Mouse (Mus musculus) right cerebral cortex, adult 2 months (tissue): Measurements from ENCODE around the gene Eps8l2.

ENCODE experiments used
- DNase-seq, 2 experiments: peaks; one replicate each; pipeline ENCODE4 v3.0.0; 2021 to 2022; ENCODE audit warnings: low spot score in 2 of 2

The Eps8l2 gene

DNA sequence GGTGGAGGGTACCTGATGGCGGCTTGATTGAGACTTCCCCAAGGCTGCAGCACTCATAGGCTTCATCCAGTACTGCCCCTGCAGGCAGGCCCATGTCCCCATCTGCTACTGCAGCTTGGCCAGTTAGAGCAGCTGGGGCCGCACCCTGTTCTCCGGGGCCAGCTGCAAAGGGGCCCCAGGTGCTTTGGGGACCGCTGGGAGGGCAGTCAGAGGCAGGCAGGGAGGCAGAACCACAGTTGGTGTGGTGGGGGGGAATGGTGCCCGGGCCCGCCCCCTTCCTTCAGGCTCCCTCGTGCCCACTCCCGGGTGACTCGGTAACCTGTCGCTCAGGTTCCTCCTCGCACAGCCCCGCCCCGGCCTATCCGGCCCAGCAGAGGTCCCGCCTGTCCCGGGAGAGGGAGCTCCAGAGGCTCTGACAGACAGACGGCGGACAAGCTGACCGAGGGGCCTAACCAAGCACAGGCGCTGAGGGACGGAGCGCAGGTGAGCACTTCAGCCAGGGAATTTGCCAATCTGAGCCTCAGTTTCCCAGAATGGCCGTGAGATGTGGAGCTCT, at the start of gene Eps8l2:
TSS of gene Eps8l2 (plus strand) at position 305 of the 556 bp plus-strand sequence.
- no peak for DNase-seq

DNA sequence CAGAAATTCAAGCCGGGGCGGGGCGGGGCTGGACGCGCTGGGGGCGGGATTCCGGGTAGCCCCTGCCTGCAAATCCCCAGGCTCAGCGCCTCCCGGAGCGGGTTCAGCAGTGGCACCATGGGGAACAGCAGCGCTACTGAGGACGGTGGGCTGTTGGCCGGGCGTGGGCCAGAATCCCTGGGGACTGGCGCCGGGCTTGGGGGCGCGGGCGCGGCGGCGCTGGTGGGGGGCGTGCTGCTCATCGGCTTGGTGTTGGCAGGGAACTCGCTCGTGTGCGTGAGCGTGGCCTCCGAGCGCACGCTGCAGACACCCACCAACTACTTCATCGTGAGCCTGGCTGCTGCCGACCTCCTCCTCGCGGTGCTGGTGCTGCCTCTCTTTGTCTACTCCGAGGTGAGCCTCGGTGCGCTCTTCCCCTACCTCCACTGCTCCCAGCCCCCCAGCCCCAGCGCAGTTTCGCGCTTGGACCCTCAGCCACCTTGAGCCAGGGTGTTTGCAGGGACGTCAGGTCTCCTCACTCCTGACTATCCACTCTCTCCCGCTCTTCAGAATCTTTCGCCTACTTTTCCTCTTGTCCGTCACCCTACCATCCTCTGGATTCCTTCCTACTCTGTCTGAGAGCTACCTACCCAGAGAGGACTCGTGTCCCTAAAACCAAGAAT, 46.6 kb upstream of the Eps8l2 start, which contains the start of gene Drd4:
TSS of gene Drd4 (plus strand) at position 86 of the 662 bp plus-strand sequence.
- DNase-seq = peak; percentile 32 to 34

DNA sequence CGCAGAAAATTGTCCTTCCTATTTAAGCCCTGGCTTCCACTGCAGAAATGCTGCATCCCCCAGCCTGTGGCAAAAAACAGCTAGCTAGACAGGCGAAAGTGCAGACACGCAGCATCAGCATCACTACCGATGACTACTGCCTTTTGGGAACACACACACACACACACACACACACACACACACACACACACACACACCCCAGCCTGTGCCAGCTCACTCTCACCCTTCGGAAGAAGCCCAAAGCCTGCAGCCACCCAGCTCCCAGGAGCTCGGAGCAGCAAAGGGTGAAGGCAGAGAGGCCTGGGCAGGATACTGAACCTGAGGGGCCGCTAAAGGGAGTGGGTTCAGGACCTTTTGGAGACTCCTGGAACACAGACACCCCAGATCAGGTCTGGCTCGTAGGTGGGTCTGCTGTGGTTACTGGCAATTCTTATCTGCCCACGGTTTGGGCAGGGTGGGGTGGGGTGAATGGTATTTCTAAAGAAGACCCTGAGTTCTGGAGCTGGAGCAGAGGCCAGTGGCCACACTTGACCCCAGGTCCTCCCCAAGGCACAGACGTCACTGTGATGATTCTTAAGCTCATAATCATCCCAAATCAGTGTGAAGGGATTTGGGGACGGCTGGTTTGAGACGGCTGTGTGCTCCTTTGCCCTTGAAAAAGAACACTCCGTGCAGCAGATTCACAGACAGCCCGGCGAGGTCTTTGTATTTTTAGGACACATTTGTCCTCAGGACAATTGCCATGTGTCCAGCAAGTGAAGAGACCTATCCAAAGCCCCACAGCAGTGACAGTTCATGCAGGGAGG, 45.9 kb upstream of the Eps8l2 start:
- DNase-seq = peak in 1 of 2 experiments; percentile 22

DNA sequence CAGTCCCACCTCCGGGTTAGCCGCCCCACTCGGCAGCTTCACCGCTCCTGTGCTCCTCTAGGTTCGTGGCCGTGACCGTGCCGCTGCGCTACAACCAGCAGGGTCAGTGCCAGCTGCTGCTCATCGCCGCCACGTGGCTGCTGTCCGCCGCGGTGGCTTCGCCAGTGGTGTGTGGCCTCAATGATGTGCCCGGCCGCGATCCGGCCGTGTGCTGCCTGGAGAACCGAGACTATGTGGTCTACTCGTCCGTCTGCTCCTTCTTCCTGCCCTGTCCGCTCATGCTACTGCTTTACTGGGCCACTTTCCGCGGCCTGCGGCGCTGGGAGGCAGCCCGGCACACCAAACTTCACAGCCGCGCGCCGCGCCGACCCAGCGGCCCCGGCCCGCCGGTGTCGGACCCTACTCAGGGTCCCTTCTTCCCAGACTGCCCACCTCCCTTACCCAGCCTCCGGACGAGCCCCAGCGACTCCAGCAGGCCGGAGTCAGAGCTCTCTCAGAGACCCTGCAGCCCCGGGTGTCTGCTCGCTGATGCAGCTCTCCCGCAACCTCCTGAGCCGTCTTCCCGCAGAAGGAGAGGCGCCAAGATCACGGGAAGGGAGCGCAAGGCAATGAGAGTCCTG, 44.7 kb upstream of the Eps8l2 start:
- peak in 1 of 2 experiments; percentile 19 for DNase-seq

DNA sequence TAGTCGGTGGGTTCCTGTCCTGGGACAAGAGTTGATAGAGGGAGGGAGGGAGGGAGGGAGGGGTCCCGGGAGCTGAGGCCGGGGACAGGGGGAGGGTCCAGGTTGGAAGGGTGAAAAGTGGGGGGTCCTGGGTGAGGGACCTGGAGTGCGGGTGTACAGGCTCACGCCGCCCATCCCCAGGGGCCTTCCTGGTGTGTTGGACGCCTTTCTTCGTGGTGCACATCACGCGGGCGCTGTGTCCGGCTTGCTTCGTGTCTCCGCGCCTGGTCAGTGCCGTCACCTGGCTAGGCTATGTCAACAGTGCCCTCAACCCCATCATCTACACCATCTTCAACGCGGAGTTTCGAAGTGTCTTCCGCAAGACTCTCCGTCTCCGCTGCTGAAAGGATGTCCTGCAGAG, 44.2 kb upstream of the Eps8l2 start:
- DNase-seq = no peak

DNA sequence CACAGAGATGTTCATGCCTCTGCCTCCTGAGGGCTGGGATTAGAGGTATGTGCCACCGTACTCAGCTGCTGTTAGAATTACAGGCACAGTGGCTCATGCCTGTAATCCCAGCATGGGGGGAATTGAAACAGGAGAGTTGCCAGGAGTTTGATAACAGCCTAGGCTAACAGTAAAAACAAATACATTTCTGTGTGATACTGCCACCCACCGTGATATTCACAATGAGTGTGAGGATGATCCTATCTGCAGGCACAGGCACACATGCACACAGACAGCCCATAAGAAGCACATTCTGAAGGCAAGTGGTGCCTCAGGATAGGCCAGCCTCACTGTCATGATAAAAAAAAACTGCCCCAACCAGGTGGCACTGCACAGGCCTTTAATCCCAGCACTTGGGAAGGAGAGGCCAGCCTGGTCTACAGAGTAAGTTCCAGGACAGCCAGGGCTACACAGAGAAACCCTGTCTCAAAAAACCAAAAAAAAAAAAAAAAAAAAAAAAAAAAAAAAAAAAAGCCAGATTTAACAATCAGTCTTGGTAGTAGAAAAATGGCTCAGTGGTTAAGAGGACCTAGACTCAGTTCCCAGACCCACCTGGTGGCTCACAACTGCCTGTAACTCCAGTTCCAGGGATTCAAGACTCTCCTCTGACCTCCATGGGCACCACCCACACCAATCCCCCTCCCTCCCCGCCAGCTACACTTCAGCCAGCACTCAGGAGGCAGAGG, 40.6 kb upstream of the Eps8l2 start:
- DNase-seq = no peak

DNA sequence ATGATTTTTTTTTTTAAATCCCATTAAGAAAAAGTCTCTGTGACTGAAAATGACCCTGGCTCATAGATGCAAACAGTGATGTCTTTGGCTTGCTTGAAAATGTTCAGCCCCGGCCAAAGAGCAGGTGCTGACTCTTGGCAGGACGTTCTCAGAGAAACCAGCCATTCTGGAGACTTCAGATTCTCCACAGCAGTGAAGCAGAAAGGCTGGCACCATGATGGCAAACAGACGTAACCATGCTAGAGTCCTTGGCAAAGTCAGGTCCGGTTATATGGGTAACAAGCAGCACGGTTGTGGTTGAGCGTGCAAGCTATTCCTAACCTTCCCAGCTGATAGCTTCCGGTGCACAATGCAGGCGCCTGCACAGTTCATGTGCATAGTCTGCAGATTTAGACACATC, 39.5 kb upstream of the Eps8l2 start:
- no peak for DNase-seq

DNA sequence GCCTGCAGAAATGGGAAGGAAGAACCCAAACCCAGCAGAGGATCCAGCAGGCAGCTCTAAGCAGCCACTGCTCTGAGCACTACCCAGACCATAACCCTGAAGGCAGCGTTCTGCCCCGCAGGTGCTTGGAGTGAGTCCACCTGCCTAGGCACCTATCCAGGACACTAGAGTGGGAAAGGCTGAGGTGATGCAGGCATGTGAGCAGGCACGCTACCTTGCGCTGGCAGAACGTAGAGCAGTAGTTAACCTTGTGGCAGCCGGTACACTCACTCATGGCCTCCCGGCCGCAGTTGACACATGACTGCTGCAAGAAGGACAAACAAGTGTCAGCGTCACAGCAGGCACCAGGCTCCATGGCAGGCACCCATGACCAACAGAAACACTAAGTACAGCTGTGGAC, 37.3 kb upstream of the Eps8l2 start:
- no peak for DNase-seq

DNA sequence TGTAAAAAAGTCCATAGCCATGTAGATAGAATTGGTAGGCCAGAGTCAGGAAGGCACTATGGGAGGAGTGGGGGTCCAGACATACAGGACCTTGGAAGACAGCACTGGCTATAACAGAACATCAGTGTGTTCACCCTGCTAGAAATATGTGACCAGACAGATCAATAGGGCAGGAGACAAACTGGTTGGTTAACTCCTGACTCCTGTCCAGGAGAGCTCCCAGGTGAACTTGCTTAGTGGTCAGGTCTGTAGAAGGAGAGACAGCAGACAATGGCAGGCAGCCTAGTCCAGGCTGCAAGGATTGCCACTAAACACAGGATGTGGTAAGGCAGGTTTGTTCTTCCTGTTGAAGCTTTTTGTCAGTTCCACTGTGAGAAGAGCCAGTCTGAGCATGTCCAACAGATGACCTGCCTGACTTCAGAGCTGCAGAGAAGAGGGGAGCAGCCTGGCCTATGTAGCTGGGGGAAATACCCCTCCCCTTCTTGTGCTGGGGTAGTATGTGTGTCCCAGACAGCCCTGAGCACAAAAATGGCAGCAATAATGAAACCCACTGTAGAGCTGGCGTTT, 35.9 kb upstream of the Eps8l2 start:
- DNase-seq = no peak

DNA sequence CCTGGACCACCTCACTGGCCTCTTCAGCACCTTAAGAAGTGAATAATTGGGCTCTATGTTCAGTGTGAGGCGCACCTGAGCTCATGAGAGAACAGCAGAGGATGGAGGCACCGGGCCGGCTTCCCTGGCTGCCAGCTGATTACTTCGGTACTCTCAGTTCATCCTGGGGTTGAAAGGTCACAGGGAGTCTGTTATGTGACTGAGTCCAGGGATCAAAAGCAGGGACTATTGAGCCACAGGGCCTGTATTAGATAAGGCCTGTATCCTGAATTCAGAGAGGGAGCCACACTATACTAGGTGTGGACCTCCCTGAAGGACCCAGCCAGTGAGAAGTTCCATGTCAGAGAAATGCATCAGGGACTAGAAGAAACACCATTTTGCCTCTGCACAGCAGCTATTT, 34.1 kb upstream of the Eps8l2 start:
- no peak for DNase-seq

DNA sequence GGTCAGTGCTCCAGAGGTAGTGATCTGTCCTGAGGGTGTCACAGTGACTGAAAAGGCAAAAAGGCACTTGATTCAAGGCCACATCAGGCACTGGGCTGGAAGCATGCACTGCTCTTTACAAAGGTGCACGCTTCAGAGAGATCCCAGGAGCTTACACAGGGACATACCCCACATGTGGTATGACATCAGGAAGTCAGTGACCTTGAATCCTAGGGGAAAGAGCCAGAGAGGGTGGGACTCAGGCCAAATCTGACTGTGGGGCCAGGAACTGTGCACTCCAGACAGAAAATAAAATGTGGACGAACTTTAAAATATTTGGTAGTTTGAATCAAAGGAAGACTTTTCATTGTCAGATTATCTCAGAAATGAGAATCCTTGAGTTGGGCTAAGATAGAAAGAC, 24.3 kb upstream of the Eps8l2 start:
- no peak for DNase-seq

DNA sequence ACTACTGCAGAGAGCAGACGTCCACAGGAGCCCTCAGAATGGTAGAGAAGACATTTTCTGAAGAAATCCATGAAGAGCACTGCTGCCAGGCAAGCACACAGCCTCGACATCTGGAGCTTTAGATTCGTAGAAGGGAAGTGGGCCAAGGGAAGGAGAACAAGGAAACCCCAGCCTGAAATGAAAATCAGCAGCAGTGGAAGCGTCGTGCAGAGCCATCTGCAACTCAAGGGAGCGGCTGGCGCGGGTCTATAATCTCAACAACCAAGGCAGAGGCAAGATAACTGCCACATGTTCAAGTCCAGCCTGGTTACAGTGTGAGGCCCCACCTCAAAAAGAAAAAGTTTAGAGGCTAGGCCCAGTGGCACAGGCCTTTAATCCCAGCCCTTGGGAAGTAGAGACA, 23.6 kb upstream of the Eps8l2 start:
- DNase-seq = no peak

DNA sequence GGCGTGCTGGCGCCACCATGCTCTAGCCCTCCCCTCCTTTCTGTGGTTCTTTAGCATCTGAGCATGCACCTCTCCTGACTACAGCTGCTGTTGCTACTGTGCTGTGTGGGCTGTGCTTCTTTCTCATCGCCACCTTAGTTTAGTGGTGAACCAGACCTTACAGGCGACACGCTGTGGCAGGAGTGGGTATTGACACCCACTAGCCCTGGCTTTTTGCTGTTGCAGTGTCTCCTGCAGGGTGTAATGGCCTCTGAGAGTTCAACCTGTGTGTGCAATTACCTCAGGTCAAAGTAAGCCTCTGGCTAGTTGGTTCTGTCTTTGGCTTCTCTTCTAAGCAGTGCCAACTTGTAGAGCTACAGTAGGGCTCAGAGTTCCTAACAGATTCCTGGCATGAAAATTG, 22.7 kb upstream of the Eps8l2 start:
- DNase-seq = peak; percentile 62 to 64

DNA sequence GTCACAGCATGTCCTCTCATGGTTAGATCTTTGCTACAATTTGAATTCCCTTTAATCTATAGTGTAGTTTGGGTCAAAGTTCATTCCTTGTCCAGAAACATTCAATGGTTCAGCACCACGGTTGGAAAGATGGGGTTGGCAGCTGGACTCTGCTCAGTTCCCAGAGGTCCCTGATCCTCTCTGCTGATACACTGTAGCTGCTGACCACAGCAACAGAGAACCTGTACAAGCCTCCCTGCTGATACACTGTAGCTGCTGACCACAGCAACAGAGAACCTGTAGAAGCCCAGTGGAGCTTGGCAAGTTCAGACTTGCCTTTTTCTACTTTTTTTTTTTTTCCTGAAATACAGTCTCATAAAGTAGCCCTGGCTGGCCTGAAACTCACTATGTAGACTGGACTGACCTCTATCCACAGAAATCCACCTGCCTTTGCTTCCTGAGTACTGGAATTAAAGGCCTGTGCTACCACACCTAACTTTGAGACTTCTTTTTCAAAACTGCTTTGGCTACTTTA, 21.0 kb upstream of the Eps8l2 start:
- DNase-seq = no peak

DNA sequence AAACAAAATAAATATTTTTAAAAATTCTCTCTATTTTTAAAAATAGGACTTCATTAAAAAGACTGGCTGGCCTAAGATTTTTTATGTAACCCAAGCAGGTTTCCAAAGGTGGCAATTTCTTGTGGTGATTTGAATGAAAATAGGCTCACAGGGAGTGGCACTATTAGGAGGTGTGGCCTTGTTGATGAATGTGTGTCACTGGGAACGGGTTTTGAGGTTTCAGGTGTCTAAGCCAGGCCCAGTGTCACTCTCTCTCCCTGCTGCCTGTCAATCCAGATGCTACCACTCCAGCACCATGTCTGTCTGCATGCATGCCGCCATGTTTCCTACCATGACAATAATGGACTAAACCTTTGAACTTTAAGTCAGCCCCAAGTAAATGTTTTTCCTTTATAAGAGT, 19.2 kb upstream of the Eps8l2 start:
- no peak for DNase-seq

DNA sequence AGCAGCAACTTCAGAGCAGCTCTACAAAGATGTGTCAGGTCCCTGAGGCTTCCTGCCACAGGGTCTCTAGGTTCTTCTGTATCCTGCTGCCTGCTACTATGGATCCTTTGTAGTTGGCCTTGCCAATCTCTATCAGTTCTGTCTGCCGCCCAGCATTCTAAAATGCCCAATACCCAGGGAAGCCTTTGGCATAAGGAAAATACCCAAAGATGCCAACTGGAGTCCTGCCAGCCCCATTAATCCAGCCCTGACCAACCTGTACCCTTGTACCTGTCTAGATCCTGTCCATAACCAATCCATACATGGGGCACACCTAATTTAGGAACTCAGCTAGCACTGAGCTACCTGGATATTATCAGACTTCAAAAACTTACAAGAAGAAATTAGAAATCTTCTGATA, 14.0 kb upstream of the Eps8l2 start:
- DNase-seq = no peak

DNA sequence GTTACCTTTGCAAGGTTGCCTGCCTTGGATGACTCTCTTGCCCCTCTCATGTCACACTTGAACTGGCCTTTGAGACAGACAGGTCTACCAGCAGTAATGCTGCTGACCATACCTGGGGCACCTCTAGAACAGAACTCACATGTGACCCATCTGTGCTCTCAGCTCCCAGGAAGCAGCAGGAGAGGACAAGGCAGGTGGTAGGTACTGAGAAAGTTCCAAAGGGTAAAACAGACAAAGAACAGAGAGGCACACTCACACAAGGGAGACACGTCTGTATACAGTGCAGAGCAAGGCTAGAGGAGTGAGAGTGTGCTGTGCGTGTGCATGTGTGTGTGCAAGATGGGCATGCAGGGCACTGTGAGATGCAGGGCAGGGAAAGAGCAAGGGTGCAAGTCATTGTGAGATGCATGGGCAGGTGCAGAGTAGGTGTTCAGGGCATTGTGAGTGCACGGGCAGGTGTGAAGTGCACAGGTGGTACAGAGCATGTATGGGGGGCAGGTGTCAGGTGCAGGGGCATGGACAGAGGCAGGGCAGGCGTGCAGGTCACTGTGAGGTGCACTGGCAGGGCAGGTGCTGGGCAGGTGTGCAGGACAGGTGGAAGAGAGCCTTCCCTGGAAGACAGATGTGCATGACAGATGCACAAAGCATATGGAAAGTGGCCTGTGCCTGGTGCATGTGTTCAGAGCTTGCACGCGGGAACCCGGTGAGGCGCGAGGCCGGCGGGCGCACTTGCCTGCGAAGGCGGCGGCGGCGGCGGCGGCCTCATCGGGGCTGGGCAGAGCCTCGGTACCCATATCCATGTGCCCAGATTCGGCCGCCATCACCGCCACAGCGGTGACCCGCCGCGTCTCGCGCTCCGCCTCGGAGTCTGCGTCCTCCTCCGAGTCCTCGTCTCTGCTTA, 11.9 kb upstream of the Eps8l2 start:
- DNase-seq = peak; percentile 10 to 29

DNA sequence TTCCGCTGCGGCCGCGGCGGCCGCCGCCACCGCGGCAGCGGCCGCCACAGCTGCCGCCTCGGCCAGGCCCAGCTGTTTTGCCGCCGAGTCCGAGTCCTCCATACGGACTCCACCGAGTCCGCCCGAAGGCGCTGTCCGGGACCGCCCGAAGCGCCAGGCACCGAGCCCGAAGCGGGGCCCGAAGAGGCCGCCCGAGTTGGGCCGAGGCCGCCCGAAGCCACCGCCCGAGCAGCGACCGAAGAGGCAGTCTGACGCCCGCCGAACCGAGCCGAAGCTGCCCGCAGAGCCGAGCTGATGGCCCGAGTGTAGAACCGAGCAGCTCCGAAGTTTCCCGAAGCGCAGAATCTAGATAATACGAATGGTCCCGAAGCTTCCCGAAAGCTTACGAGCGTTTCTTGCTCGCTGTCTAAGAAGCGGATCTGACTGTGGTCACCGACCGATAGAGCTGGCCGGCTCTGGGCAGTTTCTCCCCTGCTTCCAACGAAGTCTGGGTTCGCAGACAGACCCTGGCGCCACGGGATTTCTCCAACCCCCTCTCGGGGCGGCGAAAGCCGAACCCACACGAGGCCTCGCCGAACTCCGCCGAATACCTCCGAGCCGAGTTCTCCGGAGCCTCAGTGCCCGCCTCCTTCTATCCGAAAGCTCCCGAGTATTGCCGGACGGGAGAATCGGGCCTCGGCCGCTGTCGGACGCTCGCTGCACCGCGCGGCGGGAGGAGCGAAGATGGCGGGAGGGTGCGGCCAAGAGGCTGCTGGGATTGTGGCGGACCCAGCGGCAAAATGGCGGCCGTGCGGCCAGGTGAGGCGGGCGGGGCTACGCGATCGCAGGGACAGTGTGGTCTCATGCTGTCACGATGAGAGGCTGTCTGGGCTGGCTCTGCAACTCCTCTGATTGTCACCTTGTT, 11.0 kb upstream of the Eps8l2 start, which contains the start of the genes Deaf1 and Tmem80:
TSS of gene Deaf1 (minus strand) at position 222 of the 904 bp plus-strand sequence.
TSS of gene Tmem80 (plus strand) at position 271 of the 904 bp plus-strand sequence.
- DNase-seq = peak; percentile 100
